Mouse (Mus musculus) stomach, postnatal 0 days (tissue): ENCODE data around the gene Fam213b.

ENCODE experiments used
- CTCF ChIP-seq: IDR thresholded peaks from 2 replicates; pipeline ENCODE4 v1.5.1; 2016; ENCODE audit warnings: antibody characterized with exemption, low read depth, mild to moderate bottlenecking, moderate library complexity
- EP300 ChIP-seq: optimal IDR thresholded peaks from 2 replicates; pipeline ENCODE3; 2016; ENCODE audit warnings: antibody characterized with exemption

- TF ChIP-seq CTCF, result no peak
- TF ChIP-seq EP300, result no peak
Observed at GRCm38 (mm10) chr4:154880730-154881129, 18.2 kb downstream of the Fam213b start.
